13 mouse cellular contexts compared by ENCODE assay signal in genomic region chr6:28687776-28688175, GRCm38 (mm10).
"Had no signal": no experiment of that assay in that cellular context is flagged by ENCODE, and none has a peak within 500 bp of the region (broad histone marks: within the 10 kb centered on the region; RNA-seq: fewer than 3 reads in every experiment).

No protein-coding gene starts in this region.

- DNase-seq: gastrocnemius, postnatal 14 days; gastrocnemius, postnatal 36 days; heart, adult 11 months; heart, adult 2 months; heart, postnatal 14 days; heart, postnatal 36 days; kidney, adult 11 months; kidney, adult 2 months; kidney, adult 9 months; kidney, postnatal 14 days; kidney, postnatal 36 days; layer of hippocampus, postnatal 36 days; left cerebral cortex, postnatal 4 days had no signal
